Mouse (Mus musculus) spleen, adult 18-20 months (tissue): Measurements from ENCODE around the gene Arhgef17.
A peak's percentile ranks its signal among the peaks of the same experiment; 100 is the strongest.

Experiments
- DNase-seq, 2 experiments: peaks; one replicate each; pipeline ENCODE4 v3.0.0; 2022; ENCODE audit warnings: mixed read lengths in 2 of 2

Gene Arhgef17

DNA sequence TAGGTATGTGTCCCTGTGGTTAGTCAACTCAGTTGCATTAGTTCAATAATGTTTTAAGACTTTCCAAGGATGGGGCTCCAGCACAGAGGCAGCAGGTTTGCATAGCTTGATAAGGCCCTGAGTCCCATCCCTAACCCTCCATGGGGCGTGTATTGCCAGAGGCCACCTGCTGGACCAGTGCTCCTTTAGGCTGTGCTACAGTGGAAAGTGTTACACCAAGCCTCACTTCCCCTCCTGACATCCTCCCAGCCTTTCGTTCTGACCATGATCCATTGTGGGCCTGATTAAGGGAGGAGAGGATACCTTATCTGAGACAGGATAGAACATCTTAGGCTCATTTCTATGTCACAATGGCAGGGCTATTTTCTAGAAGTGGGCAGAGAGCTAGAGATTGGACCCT is 88.0 kb downstream of the Arhgef17 start:
- DNase-seq: no peak

DNA sequence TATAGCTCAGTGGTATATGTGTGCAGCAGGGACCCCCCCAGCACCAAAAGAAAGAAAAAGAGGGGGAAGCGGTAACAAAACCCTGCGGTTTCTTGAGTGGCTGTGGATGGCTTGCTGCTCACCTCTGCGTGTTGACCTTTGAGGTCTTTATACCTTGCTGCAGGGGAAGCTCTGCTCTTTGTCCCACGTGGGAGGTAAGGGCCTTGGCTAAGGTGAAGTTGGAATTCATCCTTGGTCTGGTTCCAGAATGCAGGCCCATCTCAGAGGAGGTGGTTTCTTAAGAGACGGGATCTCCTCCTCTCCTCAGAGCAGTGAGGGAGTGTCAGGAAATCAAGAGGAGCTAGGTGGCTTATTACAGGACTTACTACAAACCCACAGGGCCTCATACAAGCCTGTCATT is 89.7 kb downstream of the Arhgef17 start:
- DNase-seq: no peak

DNA sequence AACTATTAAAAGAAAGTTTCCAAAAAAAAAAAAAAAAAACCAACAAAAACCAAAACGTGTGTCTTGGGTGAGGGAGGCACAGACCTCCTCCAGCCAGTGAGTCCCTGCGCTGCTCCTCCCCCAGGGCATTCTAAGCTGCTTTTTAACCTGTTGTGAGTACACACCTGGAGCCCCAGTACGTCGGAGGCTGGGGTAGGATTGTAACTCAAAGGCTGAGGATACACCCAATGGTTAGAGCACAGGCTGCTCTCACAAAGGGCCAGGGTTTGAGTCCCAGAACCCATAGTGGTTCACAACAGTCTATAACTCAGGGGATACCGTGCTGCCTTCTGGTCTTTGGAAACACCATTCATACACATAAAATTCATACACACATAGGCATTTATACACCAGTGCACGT is 90.3 kb downstream of the Arhgef17 start:
- no peak for DNase-seq

DNA sequence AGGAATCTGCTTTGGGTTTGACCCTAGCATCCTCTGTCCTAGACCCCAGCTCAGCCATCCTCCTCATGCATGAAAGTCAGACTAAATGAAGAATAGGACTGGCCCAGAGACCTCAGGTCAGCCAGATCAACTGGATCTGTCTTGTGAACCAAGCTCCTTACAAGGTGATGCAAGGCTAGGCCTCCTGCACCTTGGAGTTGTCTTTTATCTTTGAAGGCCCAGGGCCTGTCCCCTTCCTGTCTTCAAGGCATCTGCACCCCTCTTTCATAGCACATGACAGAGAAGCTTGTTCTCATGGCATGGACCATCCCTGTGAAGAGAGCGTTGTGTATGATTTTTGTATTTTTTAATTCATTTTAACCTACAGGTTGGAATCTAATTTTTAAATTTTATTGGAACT is 91.0 kb downstream of the Arhgef17 start:
- no peak for DNase-seq

DNA sequence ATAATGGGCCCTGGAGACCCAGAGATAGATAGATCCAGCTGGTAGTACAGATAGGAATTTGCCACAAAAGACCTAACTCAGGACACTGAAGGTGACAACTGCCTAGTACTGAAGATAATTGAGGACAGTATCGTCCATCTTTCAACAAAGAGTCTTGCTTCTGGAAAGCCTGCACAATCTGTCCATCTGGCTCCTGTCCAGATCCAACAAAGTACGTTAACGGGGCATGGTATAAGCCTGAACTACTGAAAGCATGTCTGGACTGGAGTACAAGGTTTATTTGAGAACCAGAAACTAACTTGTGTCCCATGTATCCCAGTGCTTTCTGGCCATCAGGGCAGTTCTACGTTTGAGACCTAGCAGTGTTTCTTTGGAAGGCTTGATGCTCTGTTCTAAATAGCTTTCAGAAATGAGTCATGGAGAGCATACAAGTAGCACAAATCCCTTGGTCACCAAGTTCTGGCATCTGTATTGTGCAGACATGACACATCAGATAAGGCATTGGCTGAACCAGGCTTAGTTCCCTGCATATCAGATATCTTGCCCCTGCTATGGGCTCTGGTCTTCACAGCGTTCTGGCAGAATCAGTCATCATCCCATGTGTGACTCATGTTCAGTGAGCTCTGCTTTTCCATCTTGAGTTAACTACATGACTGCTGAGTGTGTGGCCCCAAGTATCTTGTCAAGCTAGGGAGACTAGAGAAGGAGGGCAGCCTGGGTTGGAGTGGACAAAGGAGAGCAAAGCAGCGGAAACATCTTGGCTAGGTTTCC is 92.1 kb downstream of the Arhgef17 start:
- DNase-seq: no peak

DNA sequence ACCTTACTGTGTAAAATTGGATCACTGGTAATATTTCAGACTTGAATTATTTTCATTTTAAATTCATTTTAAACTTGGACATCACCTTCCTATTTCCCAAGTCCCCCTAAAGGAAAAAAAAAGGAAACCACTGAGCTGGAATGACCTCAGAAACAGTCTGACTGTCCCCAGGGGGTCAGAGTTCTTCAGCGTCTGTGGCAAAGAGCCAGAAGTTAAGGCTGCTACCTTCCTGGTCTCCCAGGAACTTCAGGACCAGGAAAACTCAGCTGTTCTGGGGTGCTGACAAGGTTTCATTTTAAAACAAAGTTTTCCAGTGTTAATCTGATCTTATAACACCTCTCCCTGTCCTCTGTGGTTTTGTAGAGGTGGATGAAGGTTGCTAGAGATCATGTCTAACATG is 94.2 kb downstream of the Arhgef17 start:
- no peak for DNase-seq

DNA sequence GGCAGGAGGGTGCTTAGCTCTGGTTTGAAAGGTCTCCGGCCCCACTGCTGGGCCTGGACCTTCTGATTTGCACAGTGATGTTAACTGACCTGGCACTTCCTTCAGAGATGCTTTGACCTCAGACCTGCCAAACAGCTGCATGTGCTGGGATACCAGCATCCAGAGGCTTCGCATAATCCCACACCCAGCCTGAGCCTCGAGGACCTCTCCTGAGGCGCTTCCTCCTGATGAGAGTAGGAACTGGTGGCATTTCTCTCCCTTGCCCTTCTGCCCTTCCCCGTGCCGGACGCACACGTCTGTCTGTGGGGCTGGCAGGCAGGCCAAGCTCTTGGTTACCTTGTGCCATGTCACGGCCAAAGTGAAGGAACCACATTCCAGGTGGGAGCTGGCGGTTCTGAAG is 95.2 kb downstream of the Arhgef17 start:
- no peak for DNase-seq

DNA sequence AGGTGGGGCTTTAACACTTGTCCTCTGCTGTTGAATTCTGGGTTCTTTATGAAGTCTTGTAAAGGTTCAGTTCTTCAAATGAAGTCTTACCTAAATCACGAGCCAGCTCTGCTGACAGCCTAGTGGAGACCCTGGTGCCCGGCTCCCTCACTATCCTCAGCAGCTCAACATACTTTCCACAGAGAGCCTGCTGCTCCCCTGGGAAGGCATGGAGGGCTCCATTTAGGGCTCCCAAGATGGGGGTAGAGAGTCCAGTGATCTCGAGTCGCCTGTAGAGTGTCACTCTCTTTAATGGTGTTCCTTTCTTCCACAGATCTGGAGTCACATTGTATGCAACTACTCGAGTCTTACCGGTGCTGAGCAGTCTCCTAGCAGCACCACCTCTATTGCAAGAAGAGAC is 96.2 kb downstream of the Arhgef17 start:
- no peak for DNase-seq

DNA sequence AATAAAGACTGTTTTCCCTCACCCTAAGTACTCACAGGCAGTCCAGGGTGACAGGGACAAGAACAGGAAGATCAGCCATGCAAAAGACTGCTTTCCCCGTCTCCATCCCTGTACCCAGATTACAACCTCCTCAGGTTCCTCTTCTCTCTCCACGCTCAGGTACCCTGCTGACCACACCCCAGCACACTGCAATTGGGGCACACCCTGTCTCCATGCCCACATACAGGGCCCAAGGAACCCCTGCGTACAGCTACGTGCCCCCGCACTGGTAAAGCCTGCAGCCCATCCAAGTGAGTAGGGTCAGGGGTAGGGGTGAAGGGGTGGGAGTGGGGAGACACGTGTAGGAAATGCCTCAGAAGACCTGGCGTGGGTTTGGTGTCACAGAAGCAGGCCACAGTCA is 96.7 kb downstream of the Arhgef17 start:
- DNase-seq: peak in 1 of 2 experiments; percentile 15

DNA sequence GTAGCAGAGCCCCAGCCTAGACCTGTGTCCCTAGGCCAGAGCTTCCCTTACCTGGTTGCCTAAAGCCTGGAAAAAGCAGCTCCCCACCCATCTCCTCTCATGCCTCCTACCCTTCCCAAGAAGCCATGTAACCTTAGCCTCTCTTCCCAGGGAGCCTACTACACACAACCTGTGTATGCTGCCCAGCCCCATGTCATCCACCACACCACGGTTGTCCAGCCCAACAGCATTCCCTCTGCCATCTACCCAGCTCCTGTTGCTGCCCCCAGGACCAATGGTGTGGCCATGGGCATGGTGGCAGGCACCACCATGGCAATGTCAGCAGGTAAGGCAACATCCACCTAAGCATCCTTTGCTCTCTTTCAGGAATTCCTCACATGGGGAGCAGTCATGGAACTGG is 98.0 kb downstream of the Arhgef17 start:
- no peak for DNase-seq

DNA sequence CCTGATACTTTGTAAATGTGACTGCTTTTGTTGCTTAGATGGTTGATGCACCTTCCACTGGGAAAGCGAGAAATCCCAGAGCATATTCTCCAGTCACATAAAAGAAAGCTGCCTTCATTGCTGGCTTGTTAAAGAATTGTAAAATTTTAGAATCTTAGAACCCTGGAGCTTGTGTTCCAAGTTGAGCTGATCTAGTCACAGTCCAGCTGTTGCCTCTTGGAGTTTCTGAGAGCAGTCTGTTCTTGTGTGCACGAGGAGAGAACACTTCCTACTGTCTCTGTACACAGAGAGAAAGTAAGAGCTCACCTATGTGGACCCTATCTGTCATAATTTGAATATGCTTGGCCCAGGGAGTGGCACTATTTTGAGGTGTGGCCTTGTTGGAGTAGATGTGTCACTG is 103.4 kb downstream of the Arhgef17 start:
- no peak for DNase-seq

DNA sequence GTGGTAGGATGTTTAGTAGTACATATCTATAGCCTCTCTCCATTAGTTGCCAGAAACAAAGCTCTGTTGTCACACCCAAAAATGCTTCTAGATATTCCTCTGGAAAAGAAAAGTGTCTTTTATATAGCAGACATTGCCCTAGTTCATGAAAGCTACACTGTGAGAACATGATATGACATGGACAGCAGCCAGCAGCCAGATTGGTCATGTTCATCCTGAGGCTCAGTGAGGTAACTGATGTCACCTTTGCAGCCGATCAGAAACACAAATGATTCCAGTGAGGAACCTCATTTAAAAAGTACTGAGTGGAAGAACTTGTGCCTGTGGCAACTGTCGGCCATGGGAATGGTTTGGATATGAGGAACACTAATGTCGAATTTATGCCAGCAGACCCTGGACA is 107.2 kb downstream of the Arhgef17 start:
- DNase-seq: no peak
